Mouse (Mus musculus) neural tube, embryonic 15.5 days (tissue): Measurements from ENCODE around the gene Radil. TPM values are rescaled to one million over a fixed set of nuclear protein-coding genes. Genes with fewer than 3 reads are reported as not detected.

ENCODE experiments used
- ATAC-seq: fragments of 200-750 bp; cut with Nextera tagmentation; 2 replicates; pipeline ENCODE4 v1.8.0; 2017; ENCODE audit warnings: mild to moderate bottlenecking, moderate TSS enrichment, moderate library complexity; ENCODE audit not compliant: low FRiP score
- H3K27ac ChIP-seq: fragments of 300-500 bp; sonication (generic); replicated peaks from 2 replicates; pipeline ENCODE4 v1.5.1; 2015; ENCODE audit warnings: mild to moderate bottlenecking, inconsistent platforms
- H3K27me3 ChIP-seq: fragments of 300-500 bp; sonication (generic); replicated peaks from 2 replicates; pipeline ENCODE4 v1.6.1; 2015; ENCODE audit warnings: inconsistent platforms
- H3K36me3 ChIP-seq: fragments of 300-500 bp; sonication (generic); 2 replicates; pipeline ENCODE4 v1.6.1; 2015; ENCODE audit warnings: inconsistent platforms
- H3K4me1 ChIP-seq: fragments of 300-500 bp; sonication (generic); 2 replicates; pipeline ENCODE4 v1.6.1; 2015; ENCODE audit warnings: inconsistent platforms
- H3K4me2 ChIP-seq: fragments of 300-500 bp; sonication (generic); 2 replicates; pipeline ENCODE4 v1.6.1; 2015; ENCODE audit warnings: inconsistent platforms, mild to moderate bottlenecking, moderate library complexity
- H3K4me3 ChIP-seq: fragments of 300-500 bp; sonication (generic); replicated peaks from 2 replicates; pipeline ENCODE4 v1.5.1; 2015; ENCODE audit warnings: mild to moderate bottlenecking, inconsistent platforms
- H3K9ac ChIP-seq: fragments of 300-500 bp; sonication (generic); replicated peaks from 2 replicates; pipeline ENCODE4 v1.6.1; 2015; ENCODE audit warnings: mild to moderate bottlenecking, inconsistent platforms
- H3K9me3 ChIP-seq: fragments of 300-500 bp; sonication (generic); replicated peaks from 2 replicates; pipeline ENCODE4 v1.6.1; 2016; ENCODE audit warnings: inconsistent platforms
- WGBS: fragments of 180-500 bp; shearing (Covaris S2); methylation state at CpG from one replicate; pipeline ENCODE4 v1.1.7; 2015; ENCODE audit warnings: mixed read lengths; 5-methylcytosine and 5-hydroxymethylcytosine counted together
- polyA plus RNA-seq: library from polyadenylated mRNA; unstranded; fragments of >200 nt; fragmentation: Nextera tagmentation; extraction: Ambion mirVana; gene quantifications from 2 replicates; pipeline ENCODE4 v1.2.1, GENCODE M21; 2015

The Radil gene
- polyA plus RNA-seq, 1 experiment from 2014 or later, result 22.0 TPM

GRCm38 (mm10) chr5:142442045-142442440 lies 108.9 kb downstream of the Radil start:
- no peak overlapping the region for H3K9ac ChIP-seq
- H3K27me3 ChIP-seq, result no peaks in the 10 kb centered on the region
- H3K9me3 ChIP-seq, result no peaks in the 10 kb centered on the region
- H3K4me2 ChIP-seq, result no peak overlapping the region
- peaks cover 5% of the 10 kb centered on the region; the same call in 1 of the 2 replicates for H3K36me3 ChIP-seq
- no peak for ATAC-seq
- H3K27ac ChIP-seq, result no peak overlapping the region; the same call in 1 of the 2 replicates
- WGBS, result 86% methylated on average over 7 of the region's 7 CpGs
- no peak overlapping the region for H3K4me3 ChIP-seq
- peaks cover 58% of the 10 kb centered on the region for H3K4me1 ChIP-seq

- Histone ChIP-seq H3K9me3 (no peaks in the 10 kb centered on the region), H3K27ac (peak overlapping the region; percentile 74), H3K9ac (no peak overlapping the region), H3K4me3 (no peak overlapping the region), H3K27me3 (no peaks in the 10 kb centered on the region), H3K4me1 (peaks cover 58% of the 10 kb centered on the region), H3K36me3 (peaks cover 8% of the 10 kb centered on the region; the same call in 1 of the 2 replicates), H3K4me2 (peak overlapping the region; percentile 51)
- no peak for ATAC-seq
- WGBS, result 57% methylated on average over 22 of the region's 22 CpGs
These were observed 109.4 kb downstream of the Radil start for GRCm38 (mm10) chr5:142441332-142442044.

- no peak overlapping the region for H3K9ac ChIP-seq
- peaks cover 17% of the 10 kb centered on the region for H3K36me3 ChIP-seq
- peak; percentile 84 for ATAC-seq
- peak overlapping the region; percentile 74 for H3K27ac ChIP-seq
- 2% methylated on average over 18 of the region's 19 CpGs for WGBS
- H3K27me3 ChIP-seq, result no peaks in the 10 kb centered on the region
- H3K4me3 ChIP-seq, result peak overlapping the region; percentile 19; the same call in 1 of the 2 replicates
- H3K4me1 ChIP-seq, result peaks cover 55% of the 10 kb centered on the region
- no peaks in the 10 kb centered on the region for H3K9me3 ChIP-seq
- H3K4me2 ChIP-seq, result peak overlapping the region; percentile 51
These were observed 110.3 kb downstream of the Radil start for GRCm38 (mm10) chr5:142440451-142441147.

- no peaks in the 10 kb centered on the region for H3K9me3 ChIP-seq
- peak; percentile 56 for ATAC-seq
- peaks cover 23% of the 10 kb centered on the region for H3K36me3 ChIP-seq
- H3K4me1 ChIP-seq, result peaks cover 50% of the 10 kb centered on the region
- peak overlapping the region; percentile 19; the same call in 1 of the 2 replicates for H3K4me3 ChIP-seq
- peak overlapping the region; percentile 51 for H3K4me2 ChIP-seq
- peak overlapping the region; percentile 74 for H3K27ac ChIP-seq
- no peaks in the 10 kb centered on the region for H3K27me3 ChIP-seq
- WGBS, result 5% methylated on average over 12 of the region's 12 CpGs
- no peak overlapping the region for H3K9ac ChIP-seq
These were observed 110.9 kb downstream of the Radil start for GRCm38 (mm10) chr5:142439911-142440432.

GRCm38 (mm10) chr5:142438380-142438938 lies 112.4 kb downstream of the Radil start:
- Histone ChIP-seq H3K4me3 (no peak overlapping the region), H3K9me3 (no peaks in the 10 kb centered on the region), H3K4me2 (no peak overlapping the region), H3K36me3 (peaks cover 26% of the 10 kb centered on the region), H3K27me3 (no peaks in the 10 kb centered on the region), H3K4me1 (peaks cover 44% of the 10 kb centered on the region), H3K27ac (no peak overlapping the region), H3K9ac (no peak overlapping the region)
- WGBS, result 93% methylated on average over 16 of the region's 16 CpGs
- no peak for ATAC-seq

GRCm38 (mm10) chr5:142435736-142436135 lies 115.2 kb downstream of the Radil start:
- Histone ChIP-seq H3K9ac (no peak overlapping the region), H3K27ac (no peak overlapping the region), H3K27me3 (no peaks in the 10 kb centered on the region), H3K4me1 (peaks cover 34% of the 10 kb centered on the region), H3K4me2 (no peak overlapping the region), H3K4me3 (no peak overlapping the region), H3K9me3 (no peaks in the 10 kb centered on the region), H3K36me3 (peaks cover 26% of the 10 kb centered on the region)
- no peak for ATAC-seq
- 97% methylated on average over 15 of the region's 15 CpGs for WGBS

Other genes with a start within 250 kb of the Radil start
- 4.8 and 6.0 TPM in 2 replicates for gene Foxk1, start 149.6 kb downstream of the Radil start, polyA plus RNA-seq
- 12.4 and 12.7 TPM in 2 replicates for gene Ap5z1, start 87.2 kb downstream of the Radil start, polyA plus RNA-seq
- 0.15 and 0.23 TPM in 2 replicates for gene Papolb, start 21.0 kb downstream of the Radil start, polyA plus RNA-seq
- 57.8 and 59.2 TPM in 2 replicates for gene Mmd2, start 57.7 kb upstream of the Radil start, polyA plus RNA-seq
- 41.1 and 43.3 TPM in 2 replicates for gene Wipi2, start 76.6 kb upstream of the Radil start, polyA plus RNA-seq
- gene Slc29a4, start 141.4 kb upstream of the Radil start, polyA plus RNA-seq, result 72.5 and 82.4 TPM in 2 replicates